Mouse (Mus musculus): Measurements from ENCODE around the gene Il12rb1.

Il12rb1 gene

DNA sequence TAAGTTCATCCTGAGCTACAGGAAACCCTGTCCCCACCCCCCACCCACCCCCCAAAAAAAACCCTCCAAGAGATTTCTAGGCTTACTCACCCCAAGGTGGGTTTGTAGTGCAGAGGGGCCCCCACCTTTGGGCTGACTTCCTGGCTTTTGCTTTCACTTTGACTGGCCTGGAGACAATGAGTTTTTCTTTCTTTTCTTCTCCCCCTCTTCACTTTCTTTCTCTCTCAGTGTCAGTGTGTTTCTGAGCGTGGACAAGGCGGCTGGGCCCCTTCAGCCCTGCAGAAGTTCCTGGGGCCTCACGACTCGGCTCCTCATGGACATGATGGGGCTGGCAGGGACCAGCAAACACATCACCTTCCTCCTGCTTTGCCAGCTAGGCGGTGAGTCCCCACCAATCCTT is at the start of gene Il12rb1:
TSS of gene Il12rb1 (plus strand) at position 211 of the 400 bp plus-strand sequence.
- no peak for DNase-seq

DNA sequence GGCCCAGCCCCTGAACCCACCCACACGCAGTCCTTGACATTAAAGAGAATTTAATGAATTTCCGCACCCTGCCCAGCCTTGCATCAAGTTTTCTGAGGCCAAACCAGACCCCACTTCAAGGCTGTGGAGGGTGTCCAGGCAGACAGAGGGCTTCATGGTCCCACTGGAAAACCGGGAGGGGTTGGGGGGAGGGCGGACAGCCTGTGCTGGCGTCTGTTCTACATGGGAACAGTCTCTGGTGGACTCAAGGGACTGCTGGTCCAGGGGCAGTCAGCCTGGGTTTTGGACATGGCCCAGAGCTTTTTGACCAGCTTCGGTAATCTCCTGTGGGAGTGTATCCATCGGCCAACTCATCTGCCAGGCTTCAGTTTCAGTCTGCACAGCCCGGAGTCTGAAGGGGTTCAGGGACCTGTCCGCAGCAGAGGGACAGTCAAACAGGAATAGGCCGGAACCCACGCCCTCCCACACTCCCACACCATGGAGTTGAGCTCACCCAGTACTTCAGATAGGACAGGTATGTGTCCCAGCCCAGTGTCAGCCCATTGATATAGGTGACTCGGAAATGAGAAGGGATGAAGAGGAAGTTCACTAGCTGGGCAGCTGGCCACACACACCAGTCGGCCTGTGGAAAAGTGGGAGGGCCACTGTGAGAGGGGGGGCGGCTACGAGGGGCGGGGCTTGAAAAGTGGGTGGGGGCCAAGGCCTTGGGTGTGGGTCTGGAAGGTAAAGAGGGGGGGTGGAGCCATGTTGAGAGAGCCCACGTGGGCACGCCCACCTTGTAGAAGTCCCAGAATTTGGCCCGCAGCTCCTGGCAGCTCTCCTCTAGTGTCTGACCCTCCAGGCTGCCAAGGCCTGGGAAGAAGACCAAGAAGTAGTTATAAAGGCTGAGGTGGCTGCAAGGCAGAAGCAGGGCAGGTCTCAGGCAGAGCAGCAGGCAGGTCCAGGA is 49.4 kb upstream of the Il12rb1 start:
- no peak for DNase-seq

DNA sequence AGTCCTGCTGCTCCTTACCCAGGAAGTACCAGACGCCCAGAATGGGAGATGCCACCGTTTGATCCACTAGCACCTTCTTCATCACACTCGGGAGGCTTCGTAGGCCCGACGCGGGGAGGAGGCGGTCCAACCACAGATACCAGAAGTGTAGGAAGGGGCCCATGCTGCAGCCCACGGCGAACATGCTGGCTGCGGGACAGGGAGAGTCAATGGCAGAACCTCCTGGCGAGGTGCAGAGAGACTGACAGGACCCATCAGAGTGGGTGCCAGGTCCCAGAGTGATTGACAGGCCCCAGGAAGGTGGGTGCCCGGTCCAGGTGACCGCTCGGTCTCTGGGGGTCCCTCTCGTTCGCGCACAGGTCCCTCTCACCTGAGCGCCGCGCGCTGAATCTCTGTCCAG is 47.9 kb upstream of the Il12rb1 start:
- DNase-seq, result no peak

DNA sequence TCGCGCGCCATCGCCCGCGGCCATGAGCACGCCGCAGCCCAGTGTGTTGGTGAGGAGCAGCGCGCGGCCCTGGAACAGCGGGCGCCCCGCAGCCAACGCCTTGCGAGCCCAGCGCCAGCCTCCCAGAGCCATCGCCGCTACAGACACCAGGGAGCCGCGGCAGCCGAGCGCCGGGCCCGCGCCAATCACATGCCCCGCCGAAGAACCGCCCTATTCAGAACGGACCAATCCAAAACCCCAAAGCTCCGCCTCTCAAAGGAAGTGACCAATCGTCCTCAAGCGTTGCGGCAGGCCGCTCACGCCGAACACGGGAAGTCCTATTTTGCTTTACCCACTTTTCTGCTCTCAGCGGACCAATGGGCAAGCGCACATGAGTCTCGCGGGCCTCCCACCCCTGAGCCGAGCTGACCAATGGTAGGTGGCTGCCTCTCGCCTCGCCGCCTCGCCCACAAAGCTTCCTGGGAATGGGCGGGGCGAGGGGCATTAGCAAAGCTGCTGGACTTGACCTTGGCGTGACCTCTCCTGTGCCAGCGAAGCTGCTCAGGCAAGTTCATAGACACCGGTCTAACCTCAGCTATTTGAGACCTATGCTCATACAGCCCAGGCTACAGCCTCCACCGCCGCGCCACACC is 47.4 kb upstream of the Il12rb1 start, which contains the start of gene Mpv17l2:
TSS of gene Mpv17l2 (minus strand) at position 172 of the 632 bp plus-strand sequence.
- peak; percentile 99 for DNase-seq

DNA sequence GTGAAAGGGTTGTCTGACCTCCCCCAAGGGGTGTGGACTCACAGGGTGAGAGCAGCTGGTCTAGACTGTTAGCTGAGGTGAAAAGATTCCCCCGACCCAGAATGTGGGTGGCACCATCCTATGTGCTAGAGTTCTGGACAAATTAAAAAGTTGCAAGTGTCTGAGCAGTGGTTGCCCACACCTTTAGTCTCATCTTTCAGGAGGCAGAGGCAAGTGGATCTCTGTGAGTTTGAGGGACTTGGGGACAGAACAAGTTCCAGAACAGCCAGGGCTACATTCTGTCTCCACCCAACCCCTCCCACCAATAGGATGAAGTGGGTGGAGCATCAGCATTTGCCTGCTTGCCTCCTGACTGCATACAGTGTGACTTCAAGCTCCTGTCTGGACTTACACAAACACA is 46.1 kb upstream of the Il12rb1 start:
- DNase-seq, result no peak

DNA sequence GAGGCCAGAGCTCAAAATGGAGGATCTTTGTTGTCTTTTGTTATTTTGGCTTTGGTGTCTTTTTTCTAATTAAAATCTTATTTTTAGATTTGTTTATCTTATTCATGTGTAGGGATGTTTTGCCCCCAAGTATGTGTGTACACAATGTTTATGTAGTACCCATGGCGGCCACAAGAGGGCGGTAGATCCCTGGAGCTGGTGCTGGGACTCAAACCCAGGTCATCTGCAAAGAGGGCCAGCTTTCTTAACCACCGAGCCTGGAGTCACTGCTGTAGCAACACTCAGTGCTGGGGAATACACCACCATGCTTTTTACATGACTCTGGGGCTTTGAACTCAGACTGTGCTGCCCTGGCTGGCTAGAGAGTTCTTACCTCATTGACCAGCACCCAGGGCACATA is 44.9 kb upstream of the Il12rb1 start:
- DNase-seq, result peak; percentile 76

DNA sequence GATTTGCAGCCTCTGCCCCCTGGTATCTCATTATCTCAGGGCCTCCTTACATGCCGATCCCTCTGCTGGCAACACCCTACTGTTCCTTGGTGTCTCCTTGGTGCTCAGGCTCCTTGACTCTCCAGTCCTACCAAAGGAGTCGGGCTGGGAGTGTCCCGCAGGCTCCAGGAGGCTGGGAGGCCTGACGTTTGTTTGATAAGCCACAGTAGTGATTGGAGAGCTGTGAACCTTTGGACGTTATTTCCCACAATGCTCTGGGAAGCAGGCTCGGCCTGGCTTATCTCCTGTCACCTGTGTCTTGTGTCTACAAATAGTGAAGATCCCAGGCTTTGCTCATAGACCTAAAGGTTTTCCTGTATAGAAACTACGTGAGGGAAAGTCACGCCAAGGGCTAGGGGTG is 44.2 kb upstream of the Il12rb1 start:
- no peak for DNase-seq

DNA sequence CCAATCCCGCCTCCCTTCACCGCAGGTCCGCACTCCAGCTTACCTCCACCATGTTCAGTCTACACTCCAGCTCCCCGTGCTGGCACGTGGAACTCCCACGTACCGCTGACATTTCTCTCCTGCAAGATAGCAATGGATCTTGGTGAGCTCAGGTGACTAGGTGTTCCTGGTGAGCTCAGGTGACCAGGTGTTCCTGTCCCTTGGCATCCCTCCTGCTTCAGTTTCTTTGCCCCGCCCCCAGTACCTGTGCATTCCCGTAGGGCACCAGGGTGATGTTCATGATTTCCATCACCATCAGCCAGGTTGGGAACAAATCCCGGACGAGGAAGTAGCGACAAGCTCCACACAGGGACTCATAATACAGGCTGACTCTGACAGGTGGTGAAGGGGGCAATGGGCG is 43.6 kb upstream of the Il12rb1 start:
- DNase-seq, result peak; percentile 47

DNA sequence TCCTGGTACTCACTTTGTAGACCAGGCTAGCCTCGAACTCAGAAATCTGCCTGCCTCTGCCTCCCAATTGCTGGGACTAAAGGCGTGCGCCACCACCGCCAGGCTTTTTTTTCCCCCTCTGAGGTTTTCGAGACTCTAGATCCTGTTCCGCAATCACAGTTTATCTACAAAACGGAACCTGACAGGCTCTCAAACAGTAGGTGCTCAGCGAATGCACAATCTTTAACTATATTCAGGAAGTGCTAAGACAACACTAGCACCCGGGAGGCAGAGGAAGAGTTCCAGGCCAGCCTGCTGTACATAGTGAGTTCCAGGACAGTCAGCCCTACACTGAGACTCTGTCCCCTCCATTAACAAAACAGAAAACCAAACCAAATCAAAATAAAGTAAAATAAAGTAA is 42.9 kb upstream of the Il12rb1 start:
- DNase-seq, result no peak

DNA sequence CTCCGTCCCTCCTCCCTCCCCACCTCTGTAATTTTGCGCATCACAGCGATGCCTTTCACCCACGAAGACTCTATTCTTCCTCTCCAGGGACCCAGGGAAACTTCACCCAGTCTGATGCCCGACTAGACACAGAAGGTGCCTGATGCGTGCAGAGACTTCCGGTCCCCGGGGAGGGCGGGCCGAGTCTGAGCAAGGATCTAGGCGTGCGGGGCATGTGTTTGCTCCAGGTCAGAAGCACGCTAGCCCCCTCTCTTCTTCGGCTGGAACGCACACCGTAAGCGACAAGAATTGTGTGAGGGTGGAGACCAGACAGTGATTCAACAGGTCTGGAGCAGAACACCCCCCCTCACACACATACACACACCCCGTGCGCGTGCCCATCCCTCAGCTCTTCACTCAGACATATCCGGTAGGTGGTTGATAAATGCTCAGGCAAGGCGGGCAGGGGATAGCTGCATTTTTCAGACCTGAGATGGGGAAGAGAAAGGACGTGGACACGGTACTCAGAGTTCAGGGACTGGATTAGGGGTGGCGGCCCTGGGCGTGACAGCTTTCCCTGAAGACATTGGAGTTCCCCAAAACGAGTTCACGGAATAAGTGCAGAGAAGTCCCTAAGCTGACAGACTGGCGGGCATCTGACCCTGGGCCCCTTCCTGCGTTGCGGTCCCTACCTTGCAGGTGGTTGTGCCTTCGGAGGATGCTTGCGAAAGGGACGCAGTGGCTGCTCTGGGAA is 42.2 kb upstream of the Il12rb1 start:
- no peak for DNase-seq

DNA sequence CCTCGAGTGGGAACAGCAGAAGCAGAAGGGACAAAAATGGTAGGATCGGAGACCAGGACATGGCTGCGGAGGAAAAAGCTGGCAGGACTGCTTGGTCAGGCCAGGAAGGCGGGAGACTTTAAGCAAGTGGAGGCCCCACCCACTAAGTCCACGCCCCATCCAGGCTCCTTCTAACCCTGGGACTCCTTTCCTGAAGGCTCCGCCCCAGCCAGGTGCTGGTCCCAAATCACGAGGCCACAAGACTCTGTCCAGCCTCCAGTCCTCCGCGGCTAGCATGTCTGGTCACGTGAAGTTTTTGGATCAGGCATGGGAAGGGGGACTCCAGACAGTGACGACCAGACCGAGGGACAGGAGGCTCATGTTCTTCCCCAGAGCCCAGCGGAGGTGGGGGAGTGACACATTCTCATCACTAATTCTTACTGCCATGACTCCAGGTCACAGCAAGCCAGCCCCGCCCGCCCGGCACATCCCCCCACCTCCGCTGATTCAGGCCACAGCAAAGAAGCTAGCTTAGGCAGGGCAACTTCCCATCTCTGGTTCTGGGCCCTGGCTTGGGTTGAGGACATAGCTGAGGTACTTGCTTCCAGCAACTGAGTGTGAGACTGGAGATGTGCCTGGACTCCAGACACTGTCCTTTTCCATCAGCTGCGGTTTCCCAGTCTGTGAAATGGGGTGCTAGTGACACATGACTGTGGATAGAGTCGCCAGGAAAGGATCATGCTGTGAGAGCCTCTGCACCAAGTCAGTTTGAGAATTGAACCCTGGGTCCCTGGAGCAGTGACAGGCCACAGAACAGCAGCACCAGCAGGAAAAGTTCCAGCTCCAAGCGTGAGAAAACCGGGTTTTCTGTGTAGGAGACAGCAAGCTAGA is 41.4 kb upstream of the Il12rb1 start:
- peak; percentile 95 for DNase-seq

DNA sequence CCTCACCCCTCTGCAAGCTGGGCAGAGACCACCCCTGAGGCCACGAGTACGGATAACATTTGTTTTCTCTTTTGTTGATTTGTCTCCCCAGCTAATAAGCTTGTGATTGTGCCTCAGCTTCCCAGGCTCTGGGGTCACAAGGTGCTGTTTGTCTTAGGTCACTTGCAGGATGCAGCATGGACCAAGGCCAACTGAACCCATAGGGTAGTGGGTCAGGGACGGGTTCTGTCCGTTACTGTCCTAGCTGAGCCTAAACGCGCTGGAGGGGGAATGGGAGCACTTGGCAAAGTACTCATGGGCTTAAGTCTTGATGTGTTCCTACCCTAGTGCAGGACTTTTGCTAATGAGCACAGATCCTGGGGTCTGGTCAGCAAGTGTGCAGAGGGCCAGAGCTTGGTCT is 40.7 kb upstream of the Il12rb1 start:
- peak; percentile 26 for DNase-seq

DNA sequence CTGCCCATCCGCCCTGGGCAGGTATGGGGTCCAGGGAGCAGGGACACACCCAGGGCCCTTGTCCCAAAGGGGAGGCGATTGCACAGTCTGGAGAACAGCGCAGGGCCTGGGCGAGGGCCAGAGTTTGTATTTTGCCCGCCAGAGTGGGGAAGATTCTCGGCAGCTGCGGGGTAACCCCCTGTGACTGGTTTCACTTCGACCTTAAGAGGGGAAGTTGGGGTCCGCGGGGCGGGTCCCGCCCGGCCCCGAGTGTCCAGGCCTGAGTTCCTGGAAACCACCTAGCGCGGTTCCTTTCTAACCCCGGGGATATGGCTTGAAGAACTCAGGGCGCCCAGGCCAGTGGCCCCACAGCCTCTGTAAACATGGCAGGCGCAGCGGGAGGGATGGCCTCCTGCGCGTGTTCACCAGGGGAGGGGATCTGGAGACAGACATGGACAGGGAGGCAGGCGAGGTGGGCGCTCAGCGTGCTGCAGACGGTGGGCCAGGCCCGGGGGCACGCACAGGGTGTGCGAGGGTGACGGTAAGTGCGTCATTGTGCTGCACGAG is 39.9 kb upstream of the Il12rb1 start:
- DNase-seq, result peak; percentile 38

DNA sequence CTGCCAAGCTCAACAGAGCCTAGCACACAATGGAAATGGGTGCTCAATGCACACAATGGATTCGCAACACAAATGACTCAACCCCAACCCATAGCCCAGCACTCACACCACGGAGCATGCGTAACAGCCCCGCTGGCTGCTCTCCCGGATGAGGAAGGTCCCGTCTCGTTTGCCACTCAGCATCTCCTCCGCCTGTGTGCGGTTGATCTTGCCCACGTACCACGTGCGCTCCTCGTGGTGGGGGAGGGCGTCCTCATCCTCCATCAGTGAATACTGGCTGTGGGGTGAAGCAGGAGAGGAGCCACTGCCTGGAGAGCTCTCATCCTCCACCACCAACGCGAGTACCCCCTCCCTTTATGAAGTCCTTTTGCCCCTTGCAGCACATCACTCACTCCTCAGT is 39.3 kb upstream of the Il12rb1 start:
- no peak for DNase-seq

DNA sequence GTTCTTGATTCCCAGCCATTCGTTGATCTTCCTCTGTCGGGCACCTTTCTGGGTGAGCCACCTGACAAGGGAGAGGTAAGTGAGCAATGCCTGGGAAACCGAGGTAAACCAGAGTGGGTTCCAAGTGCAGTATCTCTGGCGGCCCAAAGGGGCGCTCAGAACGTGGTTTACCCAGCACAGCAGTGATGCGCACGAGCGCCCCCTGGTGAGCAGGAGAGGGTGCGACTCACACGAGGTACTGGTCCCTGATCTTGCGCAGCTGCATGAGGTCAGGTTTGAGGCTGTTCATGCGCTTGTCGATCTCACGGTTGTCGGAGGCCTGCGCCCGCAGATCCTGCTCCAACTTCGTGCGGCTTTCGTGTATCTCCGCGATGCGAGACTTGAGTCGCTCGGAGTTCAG is 38.9 kb upstream of the Il12rb1 start:
- DNase-seq, result peak; percentile 97

DNA sequence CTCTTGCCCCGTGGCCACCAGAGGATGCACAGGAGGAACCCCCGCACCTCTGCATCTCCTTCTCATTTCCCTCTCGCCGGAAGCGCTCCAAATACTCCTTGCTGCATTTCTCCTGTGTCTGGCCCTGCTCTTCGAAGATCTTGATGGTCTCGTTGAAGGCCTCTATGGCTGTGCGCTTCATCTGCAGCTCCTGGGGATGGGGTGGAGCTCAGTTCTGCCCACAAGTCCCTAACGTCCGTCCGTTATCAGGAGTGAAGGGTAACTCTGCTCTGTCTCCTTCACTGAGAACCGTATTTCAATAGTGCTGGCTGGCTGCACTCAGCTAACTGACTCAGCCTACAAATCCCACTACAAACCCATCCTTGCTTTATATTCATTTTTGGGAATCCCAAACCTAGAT is 38.4 kb upstream of the Il12rb1 start:
- no peak for DNase-seq

DNA sequence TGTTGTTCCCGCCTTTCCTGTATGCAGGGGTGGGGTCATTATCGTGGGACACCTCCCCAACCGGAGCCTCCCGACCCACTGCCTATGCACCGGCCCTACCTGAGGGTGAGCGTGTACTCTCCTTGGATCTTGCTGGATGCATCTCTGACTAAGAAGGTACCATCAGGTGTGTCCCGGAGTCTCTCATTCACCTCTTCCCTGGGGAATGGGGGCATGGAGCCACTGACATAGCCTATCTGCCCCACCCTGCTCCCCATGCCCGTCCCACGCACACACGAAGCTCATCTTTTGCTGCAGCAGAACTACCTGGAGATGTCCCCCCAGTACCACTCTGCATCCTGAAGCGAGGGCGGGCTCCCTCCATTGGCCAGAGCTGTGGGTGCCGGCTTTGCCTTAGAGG is 37.5 kb upstream of the Il12rb1 start:
- DNase-seq, result no peak

DNA sequence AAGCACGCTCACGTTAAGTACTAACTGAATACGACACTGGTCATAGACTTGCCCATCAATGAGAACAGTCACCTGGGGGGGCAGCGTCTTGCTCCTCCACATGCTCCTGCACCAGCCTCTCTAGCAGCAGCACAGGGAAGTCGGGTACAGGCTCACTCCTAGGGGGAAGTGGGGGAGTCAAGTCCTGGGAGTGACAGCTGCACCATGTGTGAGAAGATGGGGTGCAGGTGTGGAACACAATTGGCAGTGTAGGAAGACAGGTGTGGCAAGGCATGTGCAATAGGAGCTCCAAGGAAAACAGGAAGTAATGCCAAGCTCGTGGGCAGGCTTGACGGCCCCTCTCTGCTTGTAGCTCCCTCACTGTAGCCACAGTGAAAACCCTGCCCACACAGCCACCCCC is 37.0 kb upstream of the Il12rb1 start:
- no peak for DNase-seq

DNA sequence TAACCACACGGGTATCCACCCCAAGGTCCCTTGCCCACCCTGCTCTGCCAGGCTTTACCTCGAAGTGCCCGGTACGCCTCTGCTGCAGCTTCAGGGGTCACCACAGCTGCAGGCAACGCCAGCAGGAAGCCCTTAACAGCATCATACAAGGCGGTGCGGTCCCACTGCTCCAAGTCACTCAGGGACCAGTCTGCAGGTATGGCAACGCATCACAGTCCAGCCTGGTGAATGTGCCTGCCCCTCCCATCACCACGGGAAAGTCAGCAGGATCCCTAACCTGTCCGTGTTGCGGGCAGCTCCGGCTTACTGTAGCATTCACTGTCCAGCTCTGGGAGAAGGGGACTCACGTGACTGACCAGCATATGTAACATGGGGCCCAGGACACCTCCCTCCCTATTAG is 36.2 kb upstream of the Il12rb1 start:
- DNase-seq, result no peak

DNA sequence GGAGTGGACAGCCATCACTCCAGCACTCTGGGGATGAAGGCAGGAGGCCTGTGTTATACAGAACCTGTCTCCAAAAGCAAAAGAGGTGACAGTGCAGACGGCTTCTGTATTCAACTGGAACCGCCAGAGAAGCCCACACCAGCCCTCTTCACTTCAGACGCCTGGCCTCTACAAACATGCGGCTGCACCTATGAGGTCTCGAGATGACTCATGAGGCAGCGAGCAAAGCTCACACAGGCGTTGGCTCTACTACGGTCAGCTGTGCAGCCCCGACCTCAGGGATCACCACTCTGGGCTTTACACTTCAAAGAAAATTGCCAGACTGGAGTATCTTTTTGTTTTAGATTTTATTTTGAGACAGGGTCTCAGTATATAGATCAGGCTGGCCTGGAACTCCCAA is 35.4 kb upstream of the Il12rb1 start:
- DNase-seq, result no peak

DNA sequence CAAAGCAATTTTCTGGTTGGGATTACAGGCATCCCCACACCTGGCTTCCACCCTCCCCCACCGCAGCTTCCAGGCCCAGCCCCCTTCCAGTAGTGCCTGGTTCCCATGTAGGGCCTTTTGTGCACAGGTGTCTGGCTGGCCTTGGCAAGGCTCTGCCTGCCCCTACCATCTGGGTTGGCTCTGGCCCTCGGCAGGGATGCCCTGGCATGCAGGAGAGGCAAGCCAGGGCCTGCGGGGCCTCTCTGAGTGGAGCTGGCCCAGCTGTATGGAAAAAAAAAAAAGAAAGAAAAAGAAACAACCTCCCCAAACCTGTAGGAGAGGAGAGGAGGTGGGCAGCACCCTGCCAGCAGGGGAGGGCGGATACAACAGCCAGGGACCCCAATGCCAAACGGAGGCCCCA is 34.8 kb upstream of the Il12rb1 start:
- no peak for DNase-seq

DNA sequence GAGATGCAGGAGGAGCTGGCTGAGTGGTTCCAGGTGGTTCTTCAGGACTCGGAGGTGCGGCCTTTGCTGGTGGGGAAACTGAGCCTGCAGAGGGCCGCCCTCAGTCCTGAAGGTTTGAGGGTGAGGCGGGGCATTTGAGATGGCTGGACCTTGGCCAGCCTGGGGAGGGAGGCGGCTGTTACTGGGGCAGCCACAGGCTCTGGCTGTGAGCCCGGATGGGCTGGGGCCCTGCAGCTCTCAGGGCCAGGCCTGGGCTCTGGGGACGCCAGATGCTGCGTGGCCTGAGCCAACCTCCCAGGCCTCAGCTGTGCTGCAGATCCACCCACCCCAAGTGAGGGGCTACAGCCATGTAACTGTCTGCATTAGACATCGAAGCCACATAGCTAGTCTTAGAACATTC is 34.4 kb upstream of the Il12rb1 start:
- peak; percentile 85 for DNase-seq
